Mouse (Mus musculus): ENCODE measurements around the gene Emsy.
A peak's percentile ranks its signal among the peaks of the same experiment; 100 is the strongest.

Emsy gene

GRCm38 (mm10) chr7:98667956-98668746 is 11.6 kb upstream of the Emsy start:
- DNase-seq (ENCODE audit: low spot score in 2 of 2): no peak

- DNase-seq (ENCODE audit: low spot score in 2 of 2): no peak
These were observed 9.1 kb upstream of the Emsy start for GRCm38 (mm10) chr7:98665726-98666125.

- DNase-seq (ENCODE audit: low spot score in 2 of 2): no peak
These were observed 8.6 kb upstream of the Emsy start for GRCm38 (mm10) chr7:98665166-98665565.

GRCm38 (mm10) chr7:98655681-98656530 is 677 bp downstream of the Emsy start:
- DNase-seq (ENCODE audit: low spot score in 2 of 2): peak; percentile 81 to 82

GRCm38 (mm10) chr7:98651651-98652050 is 4.9 kb downstream of the Emsy start:
- no peak for DNase-seq (ENCODE audit: low spot score in 2 of 2)

GRCm38 (mm10) chr7:98644238-98644637 is 12.3 kb downstream of the Emsy start:
- no peak for DNase-seq (ENCODE audit: low spot score in 2 of 2)

- DNase-seq (ENCODE audit: low spot score in 2 of 2): no peak
These were observed 20.0 kb downstream of the Emsy start for GRCm38 (mm10) chr7:98636607-98637006.

- no peak for DNase-seq (ENCODE audit: low spot score in 2 of 2)
These were observed 23.6 kb downstream of the Emsy start for GRCm38 (mm10) chr7:98633032-98633431.

- no peak for DNase-seq (ENCODE audit: low spot score in 2 of 2)
These were observed 26.6 kb downstream of the Emsy start for GRCm38 (mm10) chr7:98629947-98630346.

- no peak for DNase-seq (ENCODE audit: low spot score in 2 of 2)
These were observed 38.8 kb downstream of the Emsy start for GRCm38 (mm10) chr7:98617739-98618138.

GRCm38 (mm10) chr7:98612936-98613335 is 43.6 kb downstream of the Emsy start:
- no peak for DNase-seq (ENCODE audit: low spot score in 2 of 2)

GRCm38 (mm10) chr7:98608520-98608919 is 48.1 kb downstream of the Emsy start:
- no peak for DNase-seq (ENCODE audit: low spot score in 2 of 2)

GRCm38 (mm10) chr7:98607158-98607557 is 49.4 kb downstream of the Emsy start:
- DNase-seq (ENCODE audit: low spot score in 2 of 2): no peak

- no peak for DNase-seq (ENCODE audit: low spot score in 2 of 2)
These were observed 54.9 kb downstream of the Emsy start for GRCm38 (mm10) chr7:98601715-98602114.

- no peak for DNase-seq (ENCODE audit: low spot score in 2 of 2)
These were observed 59.2 kb downstream of the Emsy start for GRCm38 (mm10) chr7:98597402-98597801.

- no peak for DNase-seq (ENCODE audit: low spot score in 2 of 2)
These were observed 61.9 kb downstream of the Emsy start for GRCm38 (mm10) chr7:98594731-98595130.

GRCm38 (mm10) chr7:98593276-98593675 is 63.3 kb downstream of the Emsy start:
- no peak for DNase-seq (ENCODE audit: low spot score in 2 of 2)

GRCm38 (mm10) chr7:98589028-98589427 is 67.6 kb downstream of the Emsy start:
- no peak for DNase-seq (ENCODE audit: low spot score in 2 of 2)

GRCm38 (mm10) chr7:98586313-98586712 is 70.3 kb downstream of the Emsy start:
- no peak for DNase-seq (ENCODE audit: low spot score in 2 of 2)

- DNase-seq (ENCODE audit: low spot score in 2 of 2): no peak
These were observed 72.0 kb downstream of the Emsy start for GRCm38 (mm10) chr7:98584555-98584954.

- no peak for DNase-seq (ENCODE audit: low spot score in 2 of 2)
These were observed 75.3 kb downstream of the Emsy start for GRCm38 (mm10) chr7:98581266-98581665.

- no peak for DNase-seq (ENCODE audit: low spot score in 2 of 2)
These were observed 76.1 kb downstream of the Emsy start for GRCm38 (mm10) chr7:98580441-98580840.

- DNase-seq (ENCODE audit: low spot score in 2 of 2): no peak
These were observed 76.9 kb downstream of the Emsy start for GRCm38 (mm10) chr7:98579731-98580130.
